Mouse (Mus musculus) brown adipose tissue, adult 24 weeks (tissue): Measurements from ENCODE around the gene Mpped1. TPM values are rescaled to one million over a fixed set of nuclear protein-coding genes. Genes with fewer than 3 reads are reported as not detected.

ENCODE experiments used
- H3K27ac ChIP-seq: fragments of 200-500 bp; replicated peaks from 2 replicates; pipeline ENCODE4 v1.5.1; 2012; ENCODE audit warnings: low read depth, mild to moderate bottlenecking, low read length
- H3K4me1 ChIP-seq: fragments of 200-500 bp; 2 replicates; pipeline ENCODE4 v1.6.1; 2012; ENCODE audit warnings: low read length, mixed read lengths; ENCODE audit not compliant: control insufficient read depth, insufficient read depth, insufficient read length
- H3K4me3 ChIP-seq: fragments of 200-500 bp; 2 replicates; pipeline ENCODE4 v1.5.1; 2012; ENCODE audit warnings: low read depth, mild to moderate bottlenecking, low read length, moderate library complexity; ENCODE audit not compliant: insufficient read depth
- polyA plus RNA-seq: library from polyadenylated mRNA; stranded (reverse); fragments of >200 nt; gene quantifications from 2 replicates; pipeline ENCODE4 v1.2.4, GENCODE M21; 2012; ENCODE audit not compliant: missing spikeins, insufficient read depth, insufficient read length

The Mpped1 gene
- polyA plus RNA-seq, 1 experiment = not detected

DNA sequence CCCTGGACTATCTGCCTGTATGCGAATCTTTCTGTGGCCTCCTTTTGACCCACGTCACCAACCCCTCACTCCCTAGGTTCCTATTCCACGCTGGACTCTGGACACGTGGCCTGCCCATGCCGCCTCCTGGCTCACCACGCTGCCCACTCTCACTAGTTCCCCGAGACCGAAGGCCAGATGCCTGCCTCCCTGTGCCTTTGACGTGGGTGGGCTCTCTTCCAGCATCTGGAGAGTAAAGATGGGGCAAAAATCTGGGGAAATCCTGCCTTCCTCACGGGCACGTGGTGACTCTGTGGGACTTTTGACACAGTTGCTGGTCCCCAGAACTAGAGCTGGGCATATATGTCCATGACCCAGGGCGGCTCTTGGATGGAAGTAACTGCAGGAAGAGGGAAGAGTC, 63.2 kb downstream of the Mpped1 start:
- no peaks in the 10 kb centered on the region for H3K4me1 ChIP-seq
- no peak overlapping the region for H3K27ac ChIP-seq
- H3K4me3 ChIP-seq = no peak overlapping the region

- Histone ChIP-seq H3K4me3 (no peak overlapping the region), H3K27ac (no peak overlapping the region)
Observed at GRCm38 (mm10) chr15:83842915-83843789, 63.9 kb downstream of the Mpped1 start.

GRCm38 (mm10) chr15:83845734-83846133, 66.5 kb downstream of the Mpped1 start:
- Histone ChIP-seq H3K4me3 (no peak overlapping the region), H3K27ac (no peak overlapping the region), H3K4me1 (no peaks in the 10 kb centered on the region)

More at GRCm38 (mm10) chr15:83842915-83843789, 63.9 kb downstream of the Mpped1 start:
- H3K4me1 ChIP-seq = no peaks in the 10 kb centered on the region

- Histone ChIP-seq H3K4me3 (no peak overlapping the region), H3K4me1 (no peaks in the 10 kb centered on the region), H3K27ac (no peak overlapping the region)
Observed at GRCm38 (mm10) chr15:83846592-83846991, 67.3 kb downstream of the Mpped1 start.

GRCm38 (mm10) chr15:83847512-83847911, 68.2 kb downstream of the Mpped1 start:
- no peaks in the 10 kb centered on the region for H3K4me1 ChIP-seq
- no peak overlapping the region for H3K4me3 ChIP-seq
- no peak overlapping the region for H3K27ac ChIP-seq

- no peak overlapping the region for H3K4me3 ChIP-seq
- H3K4me1 ChIP-seq = no peaks in the 10 kb centered on the region
- H3K27ac ChIP-seq = no peak overlapping the region
Observed at GRCm38 (mm10) chr15:83848193-83848592, 68.9 kb downstream of the Mpped1 start.

GRCm38 (mm10) chr15:83853400-83853811, 74.1 kb downstream of the Mpped1 start:
- no peak overlapping the region for H3K4me3 ChIP-seq
- H3K4me1 ChIP-seq = no peaks in the 10 kb centered on the region
- no peak overlapping the region for H3K27ac ChIP-seq

DNA sequence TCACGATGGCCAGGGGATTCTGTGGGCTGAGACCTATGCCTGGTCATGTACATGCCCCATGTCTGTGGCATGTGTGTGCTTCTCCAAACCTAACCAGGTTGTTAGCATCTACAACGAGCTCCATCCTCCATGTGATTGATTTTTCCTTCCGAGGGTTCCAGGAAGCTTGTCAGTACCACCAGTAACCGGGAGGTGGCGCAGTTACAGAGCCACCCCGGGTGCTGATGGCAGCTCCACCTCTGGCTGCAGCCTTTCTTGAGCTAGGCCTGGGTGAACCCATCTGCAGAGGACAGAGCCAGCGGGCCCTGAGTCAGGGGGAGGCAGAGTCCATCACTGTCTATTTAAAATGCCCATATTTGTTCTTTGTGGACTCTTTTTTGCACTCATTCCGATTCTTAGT, 77.9 kb downstream of the Mpped1 start:
- Histone ChIP-seq H3K4me1 (no peaks in the 10 kb centered on the region), H3K4me3 (no peak overlapping the region)

DNA sequence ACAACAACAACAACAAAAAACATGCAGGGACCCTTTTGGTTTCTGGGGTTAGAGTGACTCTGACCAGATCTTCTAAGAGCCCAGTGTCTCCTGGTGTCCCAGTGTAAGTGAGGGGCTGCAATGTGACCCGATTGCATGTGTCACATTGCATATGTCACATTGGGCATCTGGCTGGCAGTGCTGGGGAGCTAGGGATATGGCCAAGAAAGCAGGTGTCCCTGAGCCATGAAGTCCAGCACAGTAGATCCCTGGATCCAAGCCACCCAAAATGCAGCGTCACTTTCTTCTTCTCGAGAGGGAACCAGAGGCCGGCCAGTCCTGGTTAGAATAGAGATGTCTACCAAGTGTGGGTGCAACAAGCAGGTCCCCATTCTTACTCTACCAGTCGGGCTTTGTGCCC, 86.4 kb downstream of the Mpped1 start:
- Histone ChIP-seq H3K4me3 (no peak overlapping the region), H3K27ac (no peak overlapping the region), H3K4me1 (no peaks in the 10 kb centered on the region)

More for the DNA sequence above, 77.9 kb downstream of the Mpped1 start:
- no peak overlapping the region for H3K27ac ChIP-seq

GRCm38 (mm10) chr15:83870936-83871335, 91.7 kb downstream of the Mpped1 start:
- Histone ChIP-seq H3K4me3 (no peak overlapping the region), H3K4me1 (no peaks in the 10 kb centered on the region)

GRCm38 (mm10) chr15:83877155-83877866, 98.0 kb downstream of the Mpped1 start:
- H3K4me3 ChIP-seq = no peak overlapping the region
- H3K4me1 ChIP-seq = no peaks in the 10 kb centered on the region

More at GRCm38 (mm10) chr15:83870936-83871335, 91.7 kb downstream of the Mpped1 start:
- H3K27ac ChIP-seq = no peak overlapping the region

DNA sequence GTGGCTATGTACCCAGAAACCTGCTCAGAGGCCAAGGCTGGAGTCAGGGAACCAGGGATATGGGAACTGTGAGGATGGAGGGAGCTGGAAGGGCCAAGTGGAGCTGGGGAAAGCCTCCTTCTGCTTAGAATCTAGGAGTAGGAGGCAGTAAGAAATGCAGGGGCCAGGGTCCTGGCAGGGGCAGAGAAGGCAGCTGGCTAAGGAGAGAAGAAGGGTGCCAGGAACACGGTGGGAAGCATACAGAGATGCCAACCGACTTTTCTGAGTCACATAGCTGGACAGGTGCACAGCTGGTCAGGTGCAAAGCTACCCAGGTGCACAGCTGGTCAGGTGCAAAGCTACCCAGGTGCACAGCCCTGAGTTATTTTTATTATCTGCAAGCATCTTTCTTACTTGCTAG, 98.6 kb downstream of the Mpped1 start:
- Histone ChIP-seq H3K4me3 (no peak overlapping the region), H3K4me1 (no peaks in the 10 kb centered on the region)

More at GRCm38 (mm10) chr15:83877155-83877866, 98.0 kb downstream of the Mpped1 start:
- H3K27ac ChIP-seq = no peak overlapping the region

GRCm38 (mm10) chr15:83879845-83880244, 100.6 kb downstream of the Mpped1 start:
- no peak overlapping the region for H3K4me3 ChIP-seq
- H3K27ac ChIP-seq = no peak overlapping the region

More for the DNA sequence above, 98.6 kb downstream of the Mpped1 start:
- no peak overlapping the region for H3K27ac ChIP-seq

GRCm38 (mm10) chr15:83883821-83884220, 104.6 kb downstream of the Mpped1 start:
- Histone ChIP-seq H3K27ac (no peak overlapping the region), H3K4me1 (no peaks in the 10 kb centered on the region), H3K4me3 (no peak overlapping the region)

More at GRCm38 (mm10) chr15:83879845-83880244, 100.6 kb downstream of the Mpped1 start:
- H3K4me1 ChIP-seq = no peaks in the 10 kb centered on the region

DNA sequence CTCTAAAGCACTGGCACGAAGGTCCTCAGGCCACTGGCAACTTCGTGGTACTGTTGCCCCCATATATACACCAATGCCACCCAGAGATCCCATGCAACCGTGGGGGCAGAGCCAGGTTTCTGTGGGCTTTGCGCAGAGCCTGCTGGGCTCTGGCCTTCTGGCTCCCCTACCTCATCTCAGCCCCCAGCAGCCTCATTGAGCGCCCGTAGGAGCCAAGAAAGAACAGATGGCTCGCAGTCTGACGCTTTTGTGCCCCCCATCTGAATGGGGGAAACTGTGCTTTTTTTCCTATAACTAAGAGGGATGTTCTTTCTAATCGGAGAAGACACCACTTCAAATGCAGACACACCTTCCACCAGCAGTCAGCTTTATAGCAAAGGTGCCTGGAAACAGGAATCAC, 105.0 kb downstream of the Mpped1 start:
- no peak overlapping the region for H3K27ac ChIP-seq
- H3K4me3 ChIP-seq = no peak overlapping the region
- H3K4me1 ChIP-seq = no peaks in the 10 kb centered on the region
